Mouse (Mus musculus) heart, adult 8-10 months (tissue): ENCODE data around the gene Enox1. TPM values are rescaled to one million over a fixed set of nuclear protein-coding genes. Genes with fewer than 3 reads are reported as not detected.
A peak's percentile ranks its signal among the peaks of the same experiment; 100 is the strongest.

ENCODE experiments used
- DNase-seq: peaks from one replicate; pipeline ENCODE4 v3.0.0; 2022; ENCODE audit warnings: low spot score
- total RNA-seq, 4 experiments: library from RNA; stranded (reverse); gene quantifications; 2 replicates each; pipeline ENCODE4 v1.2.4; 2022

Gene Enox1
- total RNA-seq, 4 experiments from 2014 or later, result 0.50 to 1.4 (median 0.59) TPM

- DNase-seq, result no peak
Observed at GRCm38 (mm10) chr14:77195314-77196020, 38.9 kb downstream of the Enox1 start.

DNA sequence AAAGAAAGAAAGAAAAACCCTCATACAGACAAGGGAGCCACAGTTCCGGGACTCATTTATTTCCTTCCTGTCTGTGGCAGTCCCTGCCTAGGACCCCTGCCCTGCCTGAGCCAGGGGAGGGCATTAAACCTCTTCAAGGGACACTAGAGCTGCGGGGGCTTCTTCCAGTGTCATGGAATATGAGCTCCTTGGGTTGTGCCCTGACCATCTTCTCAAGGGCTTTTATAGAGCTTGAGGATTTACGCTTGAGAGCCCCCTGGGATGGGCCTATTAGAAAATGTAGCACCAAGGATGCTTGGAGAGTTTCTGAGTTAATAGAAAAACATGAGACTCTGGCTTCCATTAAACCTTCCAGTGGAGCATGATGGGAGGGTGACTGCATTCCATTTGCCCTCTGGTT is 39.7 kb downstream of the Enox1 start:
- no peak for DNase-seq

GRCm38 (mm10) chr14:77197414-77197915 is 40.9 kb downstream of the Enox1 start:
- no peak for DNase-seq

DNA sequence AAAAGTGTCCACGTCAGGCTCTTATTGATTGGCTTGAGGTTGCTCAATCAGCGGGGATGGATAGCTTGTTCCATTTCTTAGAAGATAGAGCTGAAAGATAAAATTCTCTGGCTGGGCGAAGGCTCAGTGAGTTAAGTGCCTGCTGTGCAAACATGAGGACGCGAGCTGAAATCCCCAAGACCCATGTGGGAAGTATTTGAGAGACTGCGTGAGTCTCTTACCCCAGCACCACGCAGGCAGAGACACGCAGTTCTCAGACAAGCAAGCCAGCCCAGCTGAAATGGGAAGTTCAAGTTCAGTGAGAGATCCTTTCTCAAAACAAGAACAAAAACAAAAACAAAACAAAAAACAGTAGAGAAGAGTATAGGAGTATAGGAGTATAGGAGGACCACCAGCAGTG is 54.3 kb downstream of the Enox1 start:
- no peak for DNase-seq

- DNase-seq, result no peak
Observed at GRCm38 (mm10) chr14:77213210-77213609, 56.6 kb downstream of the Enox1 start.

DNA sequence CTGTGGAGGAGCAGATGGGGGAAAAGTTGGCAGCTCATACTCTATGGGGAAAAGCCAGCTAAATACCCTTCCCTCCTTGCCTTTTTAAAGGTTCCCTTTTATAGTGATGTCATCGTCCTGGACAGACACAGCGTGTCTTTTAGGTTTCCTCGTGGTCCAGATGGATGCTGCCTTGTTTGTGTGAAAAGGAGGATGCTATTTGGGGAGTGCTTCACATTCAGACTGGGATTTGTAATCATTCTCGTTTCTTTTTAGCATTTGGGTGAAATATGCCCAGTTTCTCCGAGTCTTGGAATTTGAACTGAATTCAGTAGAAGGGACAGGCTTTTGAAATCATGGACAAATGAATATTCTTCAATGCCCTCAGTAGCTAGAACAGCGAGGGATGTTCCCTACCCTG is 58.3 kb downstream of the Enox1 start:
- DNase-seq, result no peak

- no peak for DNase-seq
Observed at GRCm38 (mm10) chr14:77225346-77225745, 68.8 kb downstream of the Enox1 start.

DNA sequence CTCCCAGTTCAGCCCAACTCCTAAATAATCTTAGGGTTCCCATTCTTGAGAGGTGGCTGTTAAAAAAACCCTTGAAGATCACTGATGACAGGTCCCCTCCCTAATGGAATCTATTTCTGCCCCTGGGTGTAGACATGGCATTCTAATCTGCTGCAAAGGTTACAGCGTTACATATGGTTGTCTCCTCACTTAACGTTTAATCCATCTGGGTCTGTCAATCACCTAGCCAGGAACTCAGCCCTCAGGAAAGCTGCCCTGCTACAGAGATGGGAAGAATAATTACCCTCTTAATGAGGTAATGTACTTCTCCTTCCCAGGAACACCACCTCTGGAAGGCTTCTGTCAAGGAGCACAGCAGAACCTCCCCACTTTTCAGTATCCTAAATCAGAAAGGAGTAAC is 82.2 kb downstream of the Enox1 start:
- no peak for DNase-seq

DNA sequence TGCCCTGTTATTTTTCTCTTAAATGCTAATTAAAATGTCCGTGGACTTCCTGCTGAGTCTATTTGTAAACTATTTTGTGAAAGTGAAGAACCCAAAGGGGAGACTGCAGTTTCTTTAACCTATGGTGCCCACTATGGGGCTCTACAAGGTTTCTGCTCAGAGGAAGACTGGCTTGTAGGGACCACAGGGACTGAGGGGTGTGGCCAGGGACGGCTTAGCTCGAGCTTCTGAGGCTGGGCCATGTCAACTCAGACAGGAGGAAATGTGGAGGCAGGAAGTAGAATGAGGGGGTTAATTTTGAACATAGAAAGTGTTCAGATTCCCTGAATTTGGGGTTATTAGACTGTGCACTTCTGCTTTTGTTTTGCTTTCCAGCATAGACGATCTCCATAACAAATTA is 82.8 kb downstream of the Enox1 start:
- DNase-seq, result no peak

DNA sequence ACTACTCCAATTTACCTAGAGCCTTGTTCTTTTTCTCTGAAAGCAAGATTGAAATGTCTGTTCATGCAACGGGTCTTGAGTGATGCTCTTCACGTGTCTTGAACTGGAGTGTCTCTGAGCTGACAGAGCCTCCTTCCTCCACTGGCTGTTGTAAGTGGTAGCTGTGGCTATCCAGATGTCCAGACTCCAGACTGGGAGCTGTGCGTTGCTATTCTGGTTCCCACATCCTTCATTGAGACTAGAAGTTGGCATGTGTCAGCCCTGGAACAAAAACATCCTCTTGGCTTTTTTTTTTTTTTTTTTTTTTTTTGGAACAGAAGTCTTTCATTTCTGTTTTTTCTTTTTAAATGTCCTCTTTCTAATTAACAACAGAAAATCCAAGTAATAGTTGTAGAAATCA is 90.4 kb downstream of the Enox1 start:
- DNase-seq, result peak; percentile 8

DNA sequence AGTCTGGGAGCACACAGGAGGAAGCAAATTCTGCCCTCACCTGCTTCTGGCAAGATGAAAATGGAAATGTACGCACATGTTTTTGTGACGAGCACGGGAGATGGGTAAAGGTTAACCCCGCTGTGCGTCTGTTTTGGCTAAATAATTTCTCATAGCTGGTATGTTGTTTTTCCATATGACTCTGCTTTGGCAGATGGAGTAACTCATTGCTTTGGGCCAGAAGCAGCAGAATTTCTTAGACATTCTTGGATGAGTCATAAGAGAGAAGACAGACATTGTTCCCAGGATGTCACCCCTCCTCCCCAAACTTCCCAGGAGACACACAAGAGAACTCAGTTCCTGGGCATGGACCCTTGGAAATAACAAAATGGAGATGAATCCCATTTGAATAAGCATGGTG is 91.9 kb downstream of the Enox1 start:
- no peak for DNase-seq

GRCm38 (mm10) chr14:77248946-77249345 is 92.4 kb downstream of the Enox1 start:
- no peak for DNase-seq

DNA sequence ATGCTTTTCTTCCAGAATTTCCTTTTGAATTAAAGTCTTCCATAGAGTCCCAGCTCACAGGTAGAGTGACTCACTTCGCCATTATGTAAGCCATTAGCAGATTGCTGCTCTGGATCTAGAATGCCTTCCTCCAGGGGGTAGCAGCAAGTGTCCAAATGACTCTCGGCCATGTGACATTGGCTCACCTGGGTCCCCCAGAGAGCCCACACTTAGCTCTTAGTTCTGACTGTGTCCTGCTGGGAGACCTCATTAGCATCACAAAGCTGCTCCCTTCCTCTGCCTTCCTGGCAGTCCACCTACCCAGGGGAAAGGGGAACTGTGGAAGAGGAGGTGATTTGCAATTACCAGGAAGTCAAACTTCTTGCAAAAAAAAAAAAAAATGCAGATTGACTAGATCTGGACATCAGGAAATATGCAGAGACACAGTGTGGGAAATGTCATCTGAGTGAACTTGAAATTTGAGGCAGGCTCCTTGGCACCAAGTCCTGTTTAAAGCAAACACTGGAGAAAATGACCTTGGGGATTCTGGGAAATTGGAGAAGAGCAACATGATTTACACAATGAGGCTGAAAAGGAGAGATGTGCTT is 94.2 kb downstream of the Enox1 start:
- DNase-seq, result no peak

- DNase-seq, result no peak
Observed at GRCm38 (mm10) chr14:77255201-77255600, 98.6 kb downstream of the Enox1 start.

DNA sequence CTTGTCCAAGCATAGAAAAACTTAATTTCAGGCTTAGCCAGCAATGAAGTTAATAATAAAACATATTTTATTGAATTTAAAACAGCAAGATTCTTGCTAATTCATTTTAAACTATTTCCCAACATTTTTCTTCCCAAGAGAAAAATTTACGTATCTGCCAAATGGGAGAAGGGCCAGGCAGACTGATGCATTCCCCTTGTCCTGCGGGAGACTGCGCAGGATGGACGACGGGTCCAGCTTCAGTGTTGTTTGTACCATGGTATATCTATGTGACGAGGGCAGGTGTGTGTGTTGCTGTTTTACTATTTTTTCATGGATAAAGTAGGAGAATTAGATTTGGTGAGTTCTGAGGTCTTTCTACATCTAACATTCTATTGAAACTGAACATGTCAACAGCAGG is 99.1 kb downstream of the Enox1 start:
- peak; percentile 13 for DNase-seq

DNA sequence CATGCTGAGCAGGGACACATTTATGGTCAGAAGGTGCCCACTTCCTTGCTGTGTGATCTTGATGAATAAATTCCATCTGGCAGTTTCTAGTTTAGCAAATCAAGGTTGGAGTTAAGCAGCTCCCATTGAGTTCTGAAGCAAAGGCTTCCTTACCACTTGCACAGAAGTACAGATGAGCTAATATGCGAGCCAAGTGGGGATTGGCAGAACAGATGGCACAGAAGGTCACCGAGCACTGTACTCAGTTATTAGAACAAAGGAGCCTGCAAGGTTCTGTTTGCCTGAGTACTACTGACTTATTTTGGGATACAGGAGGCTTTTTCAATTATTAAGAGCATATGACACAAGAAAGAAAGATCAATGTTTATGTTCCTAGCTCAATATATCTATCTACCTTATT is 100.4 kb downstream of the Enox1 start:
- no peak for DNase-seq

- DNase-seq, result peak; percentile 16
Observed at GRCm38 (mm10) chr14:77257461-77257860, 100.9 kb downstream of the Enox1 start.

DNA sequence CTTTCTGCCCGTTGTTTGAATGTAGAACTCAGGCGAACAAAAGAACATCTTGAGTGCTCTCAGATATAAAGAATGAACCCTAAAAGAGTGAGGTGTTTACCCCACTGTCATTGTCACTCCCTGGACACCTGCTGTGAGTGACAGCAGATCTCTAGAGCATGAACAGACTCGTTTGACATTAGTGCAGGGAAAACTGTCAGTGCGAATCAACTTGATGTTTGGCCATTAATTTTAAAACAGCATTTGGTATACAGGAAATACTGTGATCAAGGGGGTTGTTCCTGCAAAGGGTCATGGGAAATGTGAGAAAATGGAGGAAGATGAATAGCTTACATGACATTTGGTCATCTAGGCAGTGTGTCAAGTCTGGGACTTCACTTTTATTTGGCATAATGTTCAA is 101.6 kb downstream of the Enox1 start:
- no peak for DNase-seq

DNA sequence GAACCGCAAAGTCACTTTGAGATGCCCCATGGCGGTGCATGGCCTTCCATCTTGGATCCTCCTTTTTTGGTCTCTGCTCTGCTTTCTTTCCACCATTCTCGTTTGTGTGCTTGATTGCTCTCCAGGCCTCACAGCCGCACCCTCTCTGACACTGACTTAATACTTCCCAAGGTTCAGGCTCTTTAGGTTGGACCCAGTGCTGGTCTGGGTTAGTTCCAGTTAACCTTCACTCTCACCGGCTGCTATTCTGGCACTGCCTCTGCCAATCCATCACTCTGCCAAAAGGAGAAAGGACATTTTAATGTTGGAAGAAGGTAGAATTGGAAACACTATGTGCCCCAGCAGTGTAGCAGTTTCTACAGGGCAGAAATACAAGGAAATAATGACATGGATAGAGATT is 103.1 kb downstream of the Enox1 start:
- DNase-seq, result no peak

DNA sequence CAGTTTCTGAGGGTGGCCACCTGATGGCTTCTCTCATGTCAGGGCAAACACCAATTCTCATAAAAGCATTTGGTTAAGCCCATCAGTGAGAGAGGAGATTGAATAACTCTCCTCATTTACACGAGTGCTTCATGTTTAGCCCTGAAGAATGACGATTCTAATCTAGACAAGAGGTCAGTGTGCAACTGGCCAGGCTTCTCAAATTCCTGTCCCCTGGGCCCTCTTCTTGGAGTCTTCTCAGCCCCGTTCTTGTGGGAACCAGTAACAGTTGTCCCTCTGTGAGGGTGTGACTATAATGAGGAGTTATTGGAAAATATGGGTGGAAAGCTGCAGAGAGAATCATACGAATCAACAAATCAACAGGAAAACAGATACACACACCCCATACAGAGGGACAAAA is 103.5 kb downstream of the Enox1 start:
- peak; percentile 47 for DNase-seq

DNA sequence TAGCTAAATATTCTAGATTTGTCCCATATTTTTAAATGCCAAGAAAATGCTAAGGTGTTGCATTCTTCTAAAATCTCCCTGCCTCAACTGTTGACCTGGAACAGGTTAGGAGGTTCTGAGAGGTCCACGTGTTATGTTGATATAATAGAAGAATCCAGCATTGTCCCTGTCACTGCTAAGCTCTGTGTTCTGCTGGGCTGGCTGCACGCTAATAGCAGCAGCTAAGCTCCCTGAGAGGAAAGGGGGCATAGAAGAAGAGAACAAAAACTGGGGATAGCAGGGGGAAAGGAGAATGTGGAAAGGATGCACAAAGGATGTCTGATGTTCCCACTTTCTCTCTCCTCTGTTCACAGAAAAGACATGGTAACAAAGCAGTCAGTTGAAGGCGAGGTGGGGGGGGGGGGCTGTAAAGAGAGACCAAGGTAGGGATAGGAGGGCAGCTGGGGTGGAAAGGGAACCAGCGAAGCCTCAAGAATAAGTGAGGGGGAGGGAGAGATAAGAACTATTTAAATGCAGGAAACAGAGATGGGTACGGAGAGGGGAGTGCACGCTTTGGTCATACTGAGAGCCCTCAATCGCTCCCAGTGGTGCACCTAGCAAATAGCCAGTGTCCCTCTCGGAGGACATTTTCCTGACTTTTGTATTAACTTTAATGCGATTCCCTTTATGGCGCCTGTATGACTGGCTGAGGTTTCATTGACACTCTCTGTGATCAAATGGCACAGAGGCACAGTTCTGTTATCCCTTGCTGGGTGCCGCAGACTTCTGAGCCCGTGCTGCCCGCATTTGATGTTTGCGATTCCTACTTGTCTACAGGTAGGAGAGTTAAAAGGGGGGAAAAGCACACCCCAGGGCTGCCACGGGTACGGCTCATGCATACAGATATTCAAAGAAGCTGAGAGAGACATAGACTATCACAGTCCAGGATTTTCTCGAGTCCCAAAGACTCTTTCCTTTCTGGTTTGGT is 110.5 kb downstream of the Enox1 start:
- DNase-seq, result no peak

DNA sequence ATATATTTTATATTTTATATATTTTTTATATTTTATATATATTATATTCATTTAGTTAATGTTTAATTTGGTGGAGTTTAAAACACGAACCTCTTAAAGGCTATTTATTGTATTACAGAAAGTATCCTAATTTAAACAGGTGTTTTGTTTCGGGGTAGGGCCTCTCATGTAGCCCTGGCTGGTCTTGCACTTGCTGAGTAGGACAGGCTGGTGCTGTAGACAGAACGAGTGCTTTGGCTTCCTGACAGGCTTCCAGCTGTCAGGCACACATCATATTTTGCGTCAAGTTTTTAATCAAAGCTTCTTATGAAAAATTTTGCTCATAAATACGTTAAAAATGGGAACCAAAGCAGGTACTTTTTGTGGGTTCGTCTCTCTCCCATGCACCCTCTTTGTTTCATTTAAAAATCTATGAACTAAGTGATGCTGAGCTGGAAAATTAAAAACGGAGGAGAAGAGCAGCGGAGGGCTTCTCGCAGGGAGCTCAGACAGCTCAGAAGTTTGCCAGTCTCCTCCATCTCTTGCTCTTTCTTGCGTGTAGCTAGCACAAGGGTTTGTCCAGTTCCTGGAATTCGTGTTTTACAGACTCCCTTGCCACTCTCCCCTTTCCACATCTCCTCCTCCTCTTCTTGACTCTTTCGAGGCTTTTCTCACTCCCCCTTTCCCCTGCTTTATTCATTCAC is 115.8 kb downstream of the Enox1 start:
- no peak for DNase-seq
